Mouse (Mus musculus) heart, embryonic 16.5 days (tissue): ENCODE measurements around the gene AL731706.2. TPM values are rescaled to one million over a fixed set of nuclear protein-coding genes. Genes with fewer than 3 reads are reported as not detected.
"Not testable (repeated sequence)": the region's sequence is repeated elsewhere in the genome, so short reads cannot be mapped to it uniquely, and the experiment has no call there.

Source experiments
- ATAC-seq: fragments of 200-750 bp; cut with Nextera tagmentation; replicated peaks from 2 replicates; pipeline ENCODE4 v1.8.0; 2017; ENCODE audit warnings: moderate number of reproducible peaks; ENCODE audit not compliant: insufficient read depth, low FRiP score; ENCODE audit errors: extremely low read depth
- H3K27ac ChIP-seq: fragments of 300-500 bp; sonication (generic); 2 replicates; pipeline ENCODE4 v1.5.1; 2014; ENCODE audit warnings: mild to moderate bottlenecking, low read length, control low read depth, moderate library complexity
- H3K27me3 ChIP-seq: fragments of 300-500 bp; sonication (generic); 2 replicates; pipeline ENCODE4 v1.6.1; 2014; ENCODE audit warnings: low read length, mixed read lengths; ENCODE audit not compliant: control insufficient read depth, insufficient read depth
- H3K36me3 ChIP-seq: fragments of 300-500 bp; sonication (generic); 2 replicates; pipeline ENCODE4 v1.6.1; 2014; ENCODE audit not compliant: control insufficient read depth, insufficient read depth
- H3K4me1 ChIP-seq: fragments of 300-500 bp; sonication (generic); 2 replicates; pipeline ENCODE4 v1.6.1; 2014; ENCODE audit warnings: low read length, mixed read lengths; ENCODE audit not compliant: control insufficient read depth, insufficient read depth
- H3K4me2 ChIP-seq: fragments of 300-500 bp; sonication (generic); 2 replicates; pipeline ENCODE4 v1.6.1; 2014; ENCODE audit warnings: low read depth, mild to moderate bottlenecking, control low read depth, low read length
- H3K4me3 ChIP-seq: fragments of 300-500 bp; sonication (generic); 2 replicates; pipeline ENCODE4 v1.5.1; 2014; ENCODE audit warnings: mild to moderate bottlenecking, control low read depth, low read length
- H3K9ac ChIP-seq: fragments of 300-500 bp; sonication (generic); 2 replicates; pipeline ENCODE4 v1.6.1; 2014; ENCODE audit warnings: low read length, control low read depth
- H3K9me3 ChIP-seq: fragments of 300-500 bp; sonication (generic); replicated peaks from 2 replicates; pipeline ENCODE4 v1.6.1; 2016; ENCODE audit warnings: low read length; ENCODE audit not compliant: control insufficient read depth
- WGBS: fragments of 180-500 bp; shearing (Covaris S2); extraction: QIAGEN DNeasy Blood & Tissue Kit; methylation state at CpG from one replicate; pipeline ENCODE4 v1.1.7; 2014; 5-methylcytosine and 5-hydroxymethylcytosine counted together
- polyA plus RNA-seq: library from polyadenylated mRNA; unstranded; fragments of >200 nt; fragmentation: Nextera tagmentation; extraction: Ambion mirVana; gene quantifications from 2 replicates; pipeline ENCODE4 v1.2.1, GENCODE M21; 2015

Gene AL731706.2
- polyA plus RNA-seq, 1 experiment from 2014 or later, result 46.3 TPM

GRCm38 (mm10) chr2:136896131-136896530 is 10.7 kb upstream of the AL731706.2 start:
- no peak overlapping the region for H3K4me3 ChIP-seq
- H3K4me1 ChIP-seq, result 0 out of 2 replicates have a peak, but pooled peaks cover 5% of the 10 kb centered on the region
- H3K36me3 ChIP-seq, result no peaks in the 10 kb centered on the region
- H3K4me2 ChIP-seq, result no peak overlapping the region
- no peak overlapping the region for H3K9ac ChIP-seq
- ATAC-seq, result no peak
- WGBS, result 74% methylated on average over 2 of the region's 2 CpGs
- no peaks in the 10 kb centered on the region for H3K9me3 ChIP-seq
- H3K27me3 ChIP-seq, result no peaks in the 10 kb centered on the region
- no peak overlapping the region for H3K27ac ChIP-seq

DNA sequence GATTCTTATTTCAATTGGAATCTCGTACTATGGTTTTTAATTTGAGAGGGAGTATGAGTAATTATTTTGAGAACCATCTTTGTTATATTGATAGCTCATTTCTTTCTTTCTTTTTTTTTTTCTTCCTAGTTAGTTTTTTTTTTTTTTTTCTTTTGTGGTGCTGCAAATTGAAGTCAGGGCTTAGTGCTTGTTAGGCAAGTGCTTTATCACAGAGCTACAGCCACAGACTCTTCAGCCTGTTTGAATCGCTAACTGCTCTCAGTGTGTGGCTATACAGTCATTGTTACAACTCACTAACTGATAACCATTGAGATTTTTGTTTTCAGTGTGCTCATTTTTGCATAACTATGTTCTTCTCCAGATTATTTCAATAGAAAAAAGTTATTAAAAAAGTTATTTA is 9.0 kb upstream of the AL731706.2 start:
- WGBS, result 71% methylated on average over 2 of the region's 2 CpGs
- Histone ChIP-seq H3K4me3 (no peak overlapping the region), H3K27me3 (no peaks in the 10 kb centered on the region), H3K36me3 (no peaks in the 10 kb centered on the region), H3K27ac (no peak overlapping the region), H3K9me3 (no peaks in the 10 kb centered on the region), H3K4me1 (peaks cover 10% of the 10 kb centered on the region; the same call in 1 of the 2 replicates), H3K9ac (no peak overlapping the region), H3K4me2 (no peak overlapping the region)
- no peak for ATAC-seq

GRCm38 (mm10) chr2:136891951-136892371 is 6.5 kb upstream of the AL731706.2 start:
- Histone ChIP-seq H3K4me1 (peaks cover 13% of the 10 kb centered on the region; the same call in 1 of the 2 replicates), H3K36me3 (no peaks in the 10 kb centered on the region; the same call in 1 of the 2 replicates), H3K4me2 (peak overlapping the region; percentile 64), H3K9ac (peak overlapping the region; percentile 83), H3K27ac (peak overlapping the region; percentile 97), H3K27me3 (no peaks in the 10 kb centered on the region), H3K4me3 (peak overlapping the region; percentile 83), H3K9me3 (no peaks in the 10 kb centered on the region)
- ATAC-seq, result peak; percentile 78
- under 1% methylated on average over 23 of the region's 23 CpGs for WGBS

GRCm38 (mm10) chr2:136891068-136891950 is 5.8 kb upstream of the AL731706.2 start, which contains the start of the genes Slx4ip, AL731706.1 and Mkks:
TSS of gene Slx4ip (plus strand) at chr2:136891218.
TSS of gene AL731706.1 (minus strand) at chr2:136891389.
TSS of gene Mkks (minus strand) at chr2:136891389.
- under 1% methylated on average over 49 of the region's 49 CpGs for WGBS
- peak within 1 kb of the TSS; percentile 83 for H3K4me3 ChIP-seq
- H3K9ac ChIP-seq, result peak within 1 kb of the TSS; percentile 91
- no peaks in the 10 kb centered on the region for H3K9me3 ChIP-seq
- no peaks in the 10 kb centered on the region; the same call in 1 of the 2 replicates for H3K36me3 ChIP-seq
- H3K27ac ChIP-seq, result peak within 1 kb of the TSS; percentile 97
- no peaks in the 10 kb centered on the region for H3K27me3 ChIP-seq
- H3K4me2 ChIP-seq, result peak within 1 kb of the TSS; percentile 64
- ATAC-seq, result peak; percentile 97
- peaks cover 13% of the 10 kb centered on the region; the same call in 1 of the 2 replicates for H3K4me1 ChIP-seq

DNA sequence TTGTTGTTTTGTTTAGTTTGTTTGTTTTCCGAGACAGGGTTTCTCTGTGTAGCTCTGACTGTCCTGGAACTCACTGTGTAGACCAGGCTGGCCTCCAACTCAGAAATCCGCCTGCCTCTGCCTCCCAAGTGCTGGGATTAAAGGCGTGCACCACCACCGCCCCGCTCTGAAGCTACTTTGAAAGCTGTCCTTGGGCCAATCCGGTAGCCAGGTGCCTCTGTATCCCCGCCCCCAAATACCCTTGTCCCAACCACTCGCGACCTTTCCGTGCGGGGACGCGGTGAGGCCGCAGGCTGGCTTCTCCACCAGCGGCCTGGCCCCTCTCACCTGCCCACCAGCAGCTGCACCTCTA is 5.2 kb upstream of the AL731706.2 start:
- peak; percentile 63 for ATAC-seq
- not testable (repeated sequence) for H3K27me3 ChIP-seq, H3K9me3 ChIP-seq, H3K36me3 ChIP-seq
- 5% methylated on average over 15 of the region's 15 CpGs for WGBS
- peak overlapping the region; percentile 83 for H3K4me3 ChIP-seq
- H3K4me2 ChIP-seq, result peak overlapping the region; percentile 60
- peak overlapping the region; percentile 97 for H3K27ac ChIP-seq
- H3K9ac ChIP-seq, result peak overlapping the region; percentile 91
- H3K4me1 ChIP-seq, result peaks cover 13% of the 10 kb centered on the region; the same call in 1 of the 2 replicates

DNA sequence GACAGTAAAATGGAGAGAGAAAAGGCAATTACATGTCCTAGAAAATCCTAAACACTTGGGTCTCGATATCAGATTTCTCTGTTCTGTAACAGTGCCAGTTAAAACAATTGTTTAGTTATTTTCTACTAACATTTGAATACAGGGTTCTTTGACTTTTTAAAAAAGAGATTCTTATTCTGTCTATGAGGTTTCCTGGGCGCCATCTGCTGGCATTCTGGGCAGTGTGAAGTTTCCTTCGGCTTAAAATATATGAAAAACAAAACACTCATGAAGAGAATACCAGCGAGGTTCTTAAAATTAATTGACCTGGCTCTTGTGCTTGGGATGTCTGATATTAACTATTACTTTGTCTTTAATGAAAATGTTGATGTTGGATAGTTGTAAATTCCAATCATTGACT is 1.4 kb upstream of the AL731706.2 start:
- peaks cover 16% of the 10 kb centered on the region for H3K36me3 ChIP-seq
- ATAC-seq, result no peak
- no peak overlapping the region for H3K4me2 ChIP-seq
- peaks cover 8% of the 10 kb centered on the region; the same call in 1 of the 2 replicates for H3K4me1 ChIP-seq
- 65% methylated on average over 4 of the region's 4 CpGs for WGBS
- H3K27me3 ChIP-seq, result no peaks in the 10 kb centered on the region
- H3K4me3 ChIP-seq, result no peak overlapping the region
- H3K9me3 ChIP-seq, result no peaks in the 10 kb centered on the region
- no peak overlapping the region for H3K9ac ChIP-seq
- H3K27ac ChIP-seq, result no peak overlapping the region

GRCm38 (mm10) chr2:136854543-136855388 is 30.7 kb downstream of the AL731706.2 start:
- WGBS, result 56% methylated on average over 5 of the region's 5 CpGs
- Histone ChIP-seq H3K4me1 (no peaks in the 10 kb centered on the region), H3K9me3 (no peaks in the 10 kb centered on the region), H3K27me3 (no peaks in the 10 kb centered on the region), H3K36me3 (no peaks in the 10 kb centered on the region), H3K4me3 (no peak overlapping the region), H3K4me2 (no peak overlapping the region), H3K27ac (no peak overlapping the region), H3K9ac (no peak overlapping the region)
- no peak for ATAC-seq

DNA sequence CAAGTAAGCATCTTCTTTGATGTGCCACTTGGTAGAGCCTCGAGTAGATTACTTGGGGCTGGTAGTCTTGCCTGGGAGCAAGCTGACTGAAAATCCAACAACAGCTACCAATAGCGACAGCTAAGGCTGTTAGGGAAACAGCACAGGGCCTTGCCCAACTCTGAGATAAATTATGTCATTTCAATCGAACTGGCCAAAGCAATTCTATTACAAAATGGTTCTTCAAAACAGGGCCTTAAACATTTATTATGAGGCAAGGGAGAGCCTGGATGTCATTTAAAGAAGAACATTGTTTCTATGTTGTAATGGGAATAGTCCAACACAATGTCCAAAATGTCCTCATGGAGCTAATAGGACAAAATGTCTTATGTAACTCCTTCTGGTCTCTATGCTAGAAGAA is 35.1 kb downstream of the AL731706.2 start:
- H3K9me3 ChIP-seq, result no peaks in the 10 kb centered on the region
- 50% methylated on average over 3 of the region's 3 CpGs for WGBS
- ATAC-seq, result no peak
- no peaks in the 10 kb centered on the region for H3K4me1 ChIP-seq
- no peaks in the 10 kb centered on the region for H3K27me3 ChIP-seq
- no peak overlapping the region for H3K9ac ChIP-seq
- H3K36me3 ChIP-seq, result no peaks in the 10 kb centered on the region
- no peak overlapping the region for H3K27ac ChIP-seq
- H3K4me2 ChIP-seq, result no peak overlapping the region
- no peak overlapping the region for H3K4me3 ChIP-seq
